Mouse (Mus musculus): ENCODE data around the gene Crebrf.

GRCm38 (mm10) chr17:26719405-26719804, 4.0 kb downstream of the Crebrf start:
- TF ChIP-seq GATA1 (IDR thresholded peaks at IDR 0.05; ENCODE audit: borderline replicate concordance, low read length) (no peak), FLI1 (IDR thresholded peaks at IDR 0.05; ENCODE audit: low read length) (no peak)
